In the genomic region with DNA sequence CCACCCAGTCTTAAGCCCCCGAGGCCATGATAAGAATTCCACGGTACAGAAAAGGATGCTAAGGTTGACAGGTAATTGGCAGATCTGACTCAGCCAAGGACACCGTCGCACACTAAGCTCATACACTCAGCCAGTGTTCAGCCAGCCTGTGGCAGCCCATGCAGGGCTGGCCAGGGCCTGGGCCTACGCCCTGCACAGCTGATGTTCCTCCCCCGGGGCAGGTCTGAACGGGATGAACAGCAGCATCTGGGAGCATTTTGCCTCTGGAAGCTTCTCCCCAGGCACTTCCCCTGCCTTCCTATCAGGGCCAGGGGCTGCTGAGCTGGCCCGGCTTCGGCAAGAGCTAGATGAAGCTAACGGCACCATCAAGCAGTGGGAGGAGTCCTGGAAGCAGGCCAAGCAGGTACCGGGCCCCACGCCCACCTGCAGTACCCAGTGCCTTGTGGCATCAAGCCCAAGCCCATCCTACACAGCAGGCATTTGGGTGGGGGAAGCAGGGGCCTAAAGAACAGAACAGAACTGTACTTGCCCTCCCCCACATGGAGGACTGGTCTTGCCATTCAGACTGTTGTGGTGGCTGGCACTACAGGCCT, we compare ENCODE assay signal across 14 mouse cellular contexts. TPM values are rescaled to one million over a fixed set of nuclear protein-coding genes. Genes with fewer than 3 reads are reported as not detected.
DNase-seq lines count a peak whose midpoint lies in the region; ATAC-seq and TF ChIP-seq lines count a peak whose summit lies in the region.
"Had no signal": no experiment of that assay in that cellular context is flagged by ENCODE, and none has a peak within 500 bp of the region (broad histone marks: within the 10 kb centered on the region; RNA-seq: fewer than 3 reads in every experiment).

No protein-coding gene starts in this region.

- H3K9me3 ChIP-seq in MEL (replicated peaks; ENCODE audit: insufficient read depth, low read length), result no peaks in the 10 kb centered on the region
- H3K9me3 ChIP-seq: kidney, embryonic 15.5 days had no signal

- no peaks in the 10 kb centered on the region for H3K79me2 ChIP-seq in MEL (ENCODE audit: control insufficient read depth, insufficient read depth, low read length, poor library complexity)

- TF ChIP-seq POLR2A in MEL (IDR thresholded peaks at IDR 0.05; ENCODE audit: control insufficient read depth in 1 of 2, insufficient read depth in 1 of 2, low read depth in 1 of 2, low read length in 2 of 2, poor library complexity in 1 of 2), result no peak

- peaks cover 21 to 43% of the 10 kb centered on the region in 2 experiments for H3K4me1 ChIP-seq in MEL (ENCODE audit: control insufficient read depth in 1 of 2, insufficient read depth in 2 of 2, low read length in 2 of 2)
- H3K4me1 ChIP-seq: kidney, embryonic 15.5 days had no signal

- intact Hi-C loops in left cerebral cortex, postnatal 25 days (cut with DNase I), result no loop called here
- intact Hi-C loops in left cerebral cortex, postnatal 4 days (cut with DNase I), result no loop called here

- no peak for TF ChIP-seq RAD21 in MEL (IDR thresholded peaks at IDR 0.05; ENCODE audit: low read depth, low read length)

- peak; percentile 26; the same call in 1 of the 2 replicates for ATAC-seq in frontal cortex, adult (ENCODE audit: low TSS enrichment)
- ATAC-seq: inflammation-experienced regulatory T-cells, adult 6 months had no signal

- H3K27ac ChIP-seq in MEL (ENCODE audit: control insufficient read depth, low read depth, low read length), result peak overlapping the region; percentile 75
- H3K27ac ChIP-seq: kidney, embryonic 15.5 days; stomach, postnatal 0 days had no signal

- no peak for TF ChIP-seq CTCF in MEL (IDR thresholded peaks at IDR 0.05 in 2 of 3, conservative IDR thresholded peaks at IDR 0.05 in 1 of 3; ENCODE audit: control insufficient read depth in 1 of 3, insufficient read depth in 1 of 3, low read depth in 2 of 3, low read length in 3 of 3, poor library complexity in 1 of 3, severe bottlenecking in 1 of 3)

- peaks cover 24 to 34% of the 10 kb centered on the region in 2 experiments for H3K36me3 ChIP-seq in MEL (ENCODE audit: control insufficient read depth in 1 of 2, insufficient read depth in 2 of 2, low read length in 2 of 2)

- DNase-seq in frontal cortex, postnatal 25 days (ENCODE audit: low spot score in 2 of 2), result no peak
- peak; percentile 61 to 71 for DNase-seq in left cerebral cortex, postnatal 25 days (ENCODE audit: low spot score in 2 of 2)
- DNase-seq in left cerebral cortex, postnatal 4 days, result no peak
- DNase-seq in MEL (ENCODE audit: low read depth, low spot score), result peak; percentile 56
- DNase-seq in cerebellum, postnatal 10 days, result peak; percentile 52 to 54
- DNase-seq in thymus, postnatal 14 days, result no peak
- DNase-seq in adrenal gland, adult 8-10 months, result no peak
- DNase-seq: adrenal gland, adult 2 months; heart, postnatal 10 days had no signal

- H3K9ac ChIP-seq in MEL (ENCODE audit: control insufficient read depth, low read depth, low read length, poor library complexity, severe bottlenecking), result peak overlapping the region; percentile 22
- H3K9ac ChIP-seq: kidney, embryonic 15.5 days had no signal

- TF ChIP-seq EP300 in MEL (IDR thresholded peaks at IDR 0.05; ENCODE audit: low read depth in 1 of 2, low read length in 2 of 2), result no peak; a peak in 1 of 4 replicates

- no peaks in the 10 kb centered on the region for H3K27me3 ChIP-seq in MEL (ENCODE audit: control insufficient read depth in 1 of 2, insufficient read depth in 2 of 2, low read length in 2 of 2)
- H3K27me3 ChIP-seq: kidney, embryonic 15.5 days had no signal

- H3K4me3 ChIP-seq in MEL (ENCODE audit: control insufficient read depth in 1 of 2, insufficient read depth in 1 of 2, low read depth in 2 of 2, low read length in 2 of 2), result no peak overlapping the region
- H3K4me3 ChIP-seq: kidney, embryonic 15.5 days; myocyte had no signal

TF ChIP-seq in MEL, 35 proteins besides CTCF, POLR2A, EP300 and RAD21:
- TF ChIP-seq UBTF (IDR thresholded peaks at IDR 0.05; ENCODE audit: borderline replicate concordance, insufficient read depth, low read depth, low read length) (0 out of 2 replicates have a peak, but pooled peaks have one; percentile 50), MYB (IDR thresholded peaks at IDR 0.05; ENCODE audit: low read depth, low read length) (no peak), SMC3 (IDR thresholded peaks at IDR 0.05; ENCODE audit: low read depth, low read length) (no peak), ETS1 (IDR thresholded peaks at IDR 0.05; ENCODE audit: low read depth, low read length) (0 out of 2 replicates have a peak, but pooled peaks have one; percentile 32), CHD1 (IDR thresholded peaks at IDR 0.05; ENCODE audit: low read depth, low read length) (no peak), POLR2AphosphoS2 (IDR thresholded peaks at IDR 0.05; ENCODE audit: low read length) (peak; percentile 19; the same call in 1 of the 2 replicates)

RNA-seq across cellular contexts. Expression of gene Unc13d, which starts 19.6 kb away (rescaled TPM):
- 1 to 10 TPM in 1 of 2 experiments, under 1 TPM in 1; 0.82 to 1.0 TPM for total RNA-seq in left cerebral cortex, postnatal 25 days (2021)
- 1 to 10 TPM in 1 of 2 experiments, under 1 TPM in 1; 0.56 to 1.2 TPM for total RNA-seq in left cerebral cortex, postnatal 4 days (2021)
- 146 and 176 TPM in 2 replicates for total RNA-seq in MEL (2012; rRNA removed)
- 100 to 1,000 TPM in 1 of 2 experiments, not detected in 1; 115 TPM for polyA plus RNA-seq in MEL (2012; ENCODE audit: insufficient read depth in 1 of 2, insufficient read length in 2 of 2, low read depth in 1 of 2, low replicate concordance in 2 of 2, missing spikeins in 1 of 2)
- total RNA-seq in adrenal gland, adult 8-10 months (2022), result 1 to 10 TPM in 3 of 4 experiments, under 1 TPM in 1; 0.75 to 1.6 (median 1.4) TPM

RNA-seq across cellular contexts. Expression of gene Unk, which starts 28.0 kb away (rescaled TPM):
- 10 to 100 TPM; 20.7 to 21.7 TPM for total RNA-seq in left cerebral cortex, postnatal 25 days (2021)
- 10 to 100 TPM; 38.8 to 42.9 TPM for total RNA-seq in left cerebral cortex, postnatal 4 days (2021)
- total RNA-seq in MEL (2012; rRNA removed), result 21.7 and 24.0 TPM in 2 replicates
- polyA plus RNA-seq in MEL (2012; ENCODE audit: insufficient read depth in 1 of 2, insufficient read length in 2 of 2, low read depth in 1 of 2, low replicate concordance in 2 of 2, missing spikeins in 1 of 2), result 10 to 100 TPM in 1 of 2 experiments, not detected in 1; 42.3 TPM
- 10 to 100 TPM; 19.7 to 45.2 (median 29.6) TPM for total RNA-seq in adrenal gland, adult 8-10 months (2022)

RNA-seq across cellular contexts. Expression of gene Wbp2, which starts 28.7 kb away (rescaled TPM):
- 100 to 1,000 TPM; 342 to 363 TPM for total RNA-seq in left cerebral cortex, postnatal 25 days (2021)
- total RNA-seq in left cerebral cortex, postnatal 4 days (2021), result 100 to 1,000 TPM; 171 to 176 TPM
- total RNA-seq in MEL (2012; rRNA removed), result 16.5 and 19.4 TPM in 2 replicates
- polyA plus RNA-seq in MEL (2012; ENCODE audit: insufficient read depth in 1 of 2, insufficient read length in 2 of 2, low read depth in 1 of 2, low replicate concordance in 2 of 2, missing spikeins in 1 of 2), result 10 to 100 TPM in 1 of 2 experiments, not detected in 1; 75.8 TPM
- 100 to 1,000 TPM; 194 to 199 (median 196) TPM for total RNA-seq in adrenal gland, adult 8-10 months (2022)

RNA-seq across cellular contexts. Expression of gene H3f3b, which starts 30.4 kb away (rescaled TPM):
- 100 to 1,000 TPM; 225 to 260 TPM for total RNA-seq in left cerebral cortex, postnatal 25 days (2021)
- total RNA-seq in left cerebral cortex, postnatal 4 days (2021), result 100 to 1,000 TPM; 510 to 587 TPM
- total RNA-seq in MEL (2012; rRNA removed), result 451 and 498 TPM in 2 replicates
- polyA plus RNA-seq in MEL (2012; ENCODE audit: insufficient read depth in 1 of 2, insufficient read length in 2 of 2, low read depth in 1 of 2, low replicate concordance in 2 of 2, missing spikeins in 1 of 2), result 100 to 1,000 TPM in 1 of 2 experiments, 10 to 100 TPM in 1; 96.6 to 767 TPM
- 100 to 1,000 TPM; 302 to 413 (median 377) TPM for total RNA-seq in adrenal gland, adult 8-10 months (2022)

RNA-seq across cellular contexts. Expression of gene Galk1, which starts 45.6 kb away (rescaled TPM):
- 10 to 100 TPM; 14.7 to 18.7 TPM for total RNA-seq in left cerebral cortex, postnatal 25 days (2021)
- total RNA-seq in left cerebral cortex, postnatal 4 days (2021), result 10 to 100 TPM; 36.2 to 37.9 TPM
- 253 and 322 TPM in 2 replicates for total RNA-seq in MEL (2012; rRNA removed)
- polyA plus RNA-seq in MEL (2012; ENCODE audit: insufficient read depth in 1 of 2, insufficient read length in 2 of 2, low read depth in 1 of 2, low replicate concordance in 2 of 2, missing spikeins in 1 of 2), result 100 to 1,000 TPM in 1 of 2 experiments, not detected in 1; 326 TPM
- total RNA-seq in adrenal gland, adult 8-10 months (2022), result 10 to 100 TPM; 37.3 to 55.6 (median 46.4) TPM

Comparison
In these comparisons a context has a peak if more than half of its experiments do, and no peak if none do; other contexts are left out.
1. DNase-seq: peak in left cerebral cortex, postnatal 25 days (2 of 2), MEL (single experiment) and cerebellum, postnatal 10 days (2 of 2); none in frontal cortex, postnatal 25 days (0 of 2), left cerebral cortex, postnatal 4 days (single experiment), thymus, postnatal 14 days (single experiment) and adrenal gland, adult 8-10 months (single experiment).
2. RNA of gene Unc13d, which starts 19.6 kb away (total RNA-seq): 146 to 176 TPM in MEL; 0.75 to 1.6 TPM in adrenal gland, adult 8-10 months, 0.56 to 1.2 TPM in left cerebral cortex, postnatal 4 days and 0.82 to 1.0 TPM in left cerebral cortex, postnatal 25 days; every median in the first group is over 10 times any median in the second.